Mouse (Mus musculus) right cerebral cortex, postnatal 14 days (tissue): ENCODE data around the gene Ssmem1.

Experiments
- DNase-seq: peaks from one replicate; pipeline ENCODE4 v3.0.0; 2022

Ssmem1 gene

GRCm38 (mm10) chr6:30554621-30555170 is 45.0 kb downstream of the Ssmem1 start:
- DNase-seq = no peak

GRCm38 (mm10) chr6:30556080-30556479 is 46.4 kb downstream of the Ssmem1 start:
- DNase-seq = no peak

- no peak for DNase-seq
These were observed 50.1 kb downstream of the Ssmem1 start for GRCm38 (mm10) chr6:30559726-30560125.

GRCm38 (mm10) chr6:30562132-30562531 is 52.5 kb downstream of the Ssmem1 start:
- DNase-seq = no peak

- no peak for DNase-seq
These were observed 53.9 kb downstream of the Ssmem1 start for GRCm38 (mm10) chr6:30563575-30563974.

- DNase-seq = no peak
These were observed 54.4 kb downstream of the Ssmem1 start for GRCm38 (mm10) chr6:30564051-30564450.

GRCm38 (mm10) chr6:30568069-30568468 is 58.4 kb downstream of the Ssmem1 start, which contains the start of gene Cpa4:
Gene Cpa4 (plus strand): TSS chr6:30568369.
- DNase-seq = no peak

GRCm38 (mm10) chr6:30569331-30569730 is 59.7 kb downstream of the Ssmem1 start:
- DNase-seq = no peak
